Mouse (Mus musculus) heart, adult 2 months (tissue): ENCODE measurements at regions not wholly inside any gene's neighbourhood (a gene's known extent, or its start where the extent isn't known, plus 50 kb on each side); places are given as distances from the start of the nearest gene placed in this dataset.

Experiments
- CTCF ChIP-seq: fragments of 200-600 bp; IDR thresholded peaks from 2 replicates; pipeline ENCODE4 v1.8.1; 2022; ENCODE audit warnings: antibody characterized with exemption, mild to moderate bottlenecking, moderate library complexity
- EP300 ChIP-seq: fragments of 200-500 bp; IDR thresholded peaks from 2 replicates; pipeline ENCODE4 v1.6.1; 2011; ENCODE audit warnings: low read depth, low read length, control low read depth; ENCODE audit not compliant: insufficient read depth
- POLR2A ChIP-seq: fragments of 200-500 bp; IDR thresholded peaks from 2 replicates; pipeline ENCODE4 v1.6.1; 2011; ENCODE audit warnings: mild to moderate bottlenecking, low read depth, low read length, control low read depth; ENCODE audit not compliant: insufficient read depth

DNA sequence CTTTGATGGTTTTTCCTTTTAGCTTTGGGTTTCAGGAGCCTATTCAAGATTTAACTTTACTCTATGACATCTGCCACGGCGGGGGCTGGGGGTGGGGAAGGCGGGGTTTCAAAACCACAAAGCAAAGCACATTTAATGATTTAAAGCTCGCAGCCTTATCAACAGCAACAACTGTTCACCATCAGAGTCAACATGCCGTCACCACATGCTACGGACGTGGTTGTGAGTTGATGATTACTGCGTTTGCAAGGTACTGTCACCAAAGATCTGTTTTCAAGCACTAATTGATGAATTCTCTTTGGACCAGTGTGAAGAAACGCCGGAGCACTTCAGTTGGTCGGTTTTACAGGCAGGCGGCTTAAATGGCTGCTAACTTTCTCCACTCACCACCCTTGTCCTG is 151.1 kb upstream of the Cep162 start:
- no peak for TF ChIP-seq CTCF
- no peak for TF ChIP-seq POLR2A
- TF ChIP-seq EP300: no peak
